Mouse (Mus musculus) MEL (cell line): Measurements from ENCODE around the gene Cort. TPM values are rescaled to one million over a fixed set of nuclear protein-coding genes. Genes with fewer than 3 reads are reported as not detected.

Experiments used
- DNase-seq: peaks from one replicate; pipeline ENCODE4 v3.0.0; 2011; ENCODE audit warnings: low read depth, low spot score
- H3K27ac ChIP-seq: 2 replicates; pipeline ENCODE4 v1.5.1; 2012; ENCODE audit warnings: low read depth, mild to moderate bottlenecking, control low read depth, low read length, moderate library complexity; ENCODE audit not compliant: control insufficient read depth
- H3K27me3 ChIP-seq, 2 experiments: fragments of 150-350 bp in 1 of 2; sonication (generic) in 1 of 2; 2 replicates each; pipeline ENCODE4 v1.6.1; 2012; ENCODE audit warnings: low read length in 2 of 2, mild to moderate bottlenecking in 2 of 2, improper control_type of control experiment in 1 of 2, moderate library complexity in 1 of 2; ENCODE audit not compliant: insufficient read depth in 2 of 2, control insufficient read depth in 1 of 2
- H3K36me3 ChIP-seq, 2 experiments: 2 replicates each; pipeline ENCODE4 v1.6.1; 2012 to 2014; ENCODE audit warnings: low read length in 2 of 2, improper control_type of control experiment in 1 of 2, inconsistent platforms in 1 of 2, mild to moderate bottlenecking in 1 of 2; ENCODE audit not compliant: insufficient read depth in 2 of 2, control insufficient read depth in 1 of 2
- H3K4me1 ChIP-seq, 2 experiments: fragments of 150-350 bp in 1 of 2; sonication (generic) in 1 of 2; 2 replicates each; pipeline ENCODE4 v1.6.1; 2012; ENCODE audit warnings: low read length in 2 of 2, improper control_type of control experiment in 1 of 2, mild to moderate bottlenecking in 1 of 2; ENCODE audit not compliant: insufficient read depth in 2 of 2, control insufficient read depth in 1 of 2
- H3K4me3 ChIP-seq, 2 experiments: fragments of 150-350 bp in 1 of 2; sonication (generic) in 1 of 2; 2 replicates each; pipeline ENCODE4 v1.5.1; 2012; ENCODE audit warnings: low read depth in 2 of 2, low read length in 2 of 2, mild to moderate bottlenecking in 2 of 2, moderate library complexity in 2 of 2, control low read depth in 1 of 2, improper control_type of control experiment in 1 of 2; ENCODE audit not compliant: control insufficient read depth in 1 of 2, insufficient read depth in 1 of 2
- H3K79me2 ChIP-seq: 2 replicates; pipeline ENCODE4 v1.6.1; 2012; ENCODE audit warnings: mild to moderate bottlenecking, low read length, moderate library complexity; ENCODE audit not compliant: control insufficient read depth, poor library complexity, insufficient read depth
- H3K9ac ChIP-seq: 2 replicates; pipeline ENCODE4 v1.6.1; 2012; ENCODE audit warnings: low read depth, mild to moderate bottlenecking, control low read depth, low read length, moderate library complexity; ENCODE audit not compliant: control insufficient read depth, poor library complexity, severe bottlenecking
- H3K9me3 ChIP-seq: fragments of 150-350 bp; sonication (generic); replicated peaks from 2 replicates; pipeline ENCODE4 v1.6.1; 2012; ENCODE audit warnings: mild to moderate bottlenecking, low read length, improper control_type of control experiment, moderate library complexity; ENCODE audit not compliant: insufficient read depth
- BHLHE40 ChIP-seq: IDR thresholded peaks from 2 replicates; pipeline ENCODE4 v1.6.1; 2012; ENCODE audit warnings: low read depth, mild to moderate bottlenecking, inconsistent platforms, low read length, improper control_type of control experiment, borderline replicate concordance
- CHD1 ChIP-seq: IDR thresholded peaks from 2 replicates; pipeline ENCODE4 v1.6.1; 2012; ENCODE audit warnings: low read depth, mild to moderate bottlenecking, inconsistent platforms, low read length, improper control_type of control experiment
- CHD2 ChIP-seq: IDR thresholded peaks from 2 replicates; pipeline ENCODE4 v1.6.1; 2011; ENCODE audit warnings: low read length, improper control_type of control experiment
- ELF1 ChIP-seq: IDR thresholded peaks from 2 replicates; pipeline ENCODE4 v1.6.1; 2014; ENCODE audit warnings: low read depth, mild to moderate bottlenecking, inconsistent platforms, low read length, improper control_type of control experiment, moderate library complexity
- EP300 ChIP-seq, 2 experiments: IDR thresholded peaks; 2 replicates each; pipeline ENCODE4 v1.6.1; 2011; ENCODE audit warnings: improper control_type of control experiment in 2 of 2, low read length in 2 of 2, low read depth in 1 of 2, mild to moderate bottlenecking in 1 of 2
- ETS1 ChIP-seq: IDR thresholded peaks from 2 replicates; pipeline ENCODE4 v1.6.1; 2012; ENCODE audit warnings: low read depth, mild to moderate bottlenecking, inconsistent platforms, low read length, improper control_type of control experiment, moderate library complexity
- GATA1 ChIP-seq: IDR thresholded peaks from 2 replicates; pipeline ENCODE4 v1.6.1; 2011; ENCODE audit warnings: low read depth, low read length, improper control_type of control experiment
- HCFC1 ChIP-seq: IDR thresholded peaks from 2 replicates; pipeline ENCODE4 v1.6.1; 2012; ENCODE audit warnings: low read depth, mild to moderate bottlenecking, inconsistent platforms, low read length, improper control_type of control experiment, moderate library complexity
- KAT2A ChIP-seq: conservative IDR thresholded peaks from 2 replicates; pipeline ENCODE4 v1.6.1; 2012; ENCODE audit warnings: low read depth, low read length, improper control_type of control experiment, inconsistent platforms
- MAX ChIP-seq: IDR thresholded peaks from 2 replicates; pipeline ENCODE4 v1.6.1; 2011; ENCODE audit warnings: low read length, improper control_type of control experiment
- MAZ ChIP-seq: IDR thresholded peaks from 2 replicates; pipeline ENCODE4 v1.6.1; 2012; ENCODE audit warnings: low read depth, mild to moderate bottlenecking, inconsistent platforms, low read length, improper control_type of control experiment
- MEF2A ChIP-seq: IDR thresholded peaks from 2 replicates; pipeline ENCODE4 v1.6.1; 2014; ENCODE audit warnings: low read depth, mild to moderate bottlenecking, inconsistent platforms, low read length, improper control_type of control experiment; ENCODE audit not compliant: poor library complexity, insufficient replicate concordance, severe bottlenecking; ENCODE audit errors: extremely low read depth
- MXI1 ChIP-seq: IDR thresholded peaks from 2 replicates; pipeline ENCODE4 v1.6.1; 2011; ENCODE audit warnings: mild to moderate bottlenecking, low read depth, low read length, improper control_type of control experiment
- NELFE ChIP-seq: IDR thresholded peaks from 2 replicates; pipeline ENCODE4 v1.6.1; 2011; ENCODE audit warnings: low read depth, low read length, improper control_type of control experiment
- NRF1 ChIP-seq: IDR thresholded peaks from 2 replicates; pipeline ENCODE4 v1.6.1; 2014; ENCODE audit warnings: low read depth, mild to moderate bottlenecking, inconsistent platforms, low read length, improper control_type of control experiment, moderate library complexity; ENCODE audit not compliant: poor library complexity, insufficient read depth, severe bottlenecking
- POLR2A ChIP-seq, 2 experiments: IDR thresholded peaks; 2 replicates each; pipeline ENCODE4 v1.6.1; 2011 to 2012; ENCODE audit warnings: low read length in 2 of 2, mild to moderate bottlenecking in 2 of 2, control low read depth in 1 of 2, improper control_type of control experiment in 1 of 2, low read depth in 1 of 2, moderate library complexity in 1 of 2; ENCODE audit not compliant: control insufficient read depth in 1 of 2, insufficient read depth in 1 of 2, poor library complexity in 1 of 2
- POLR2AphosphoS5 ChIP-seq: IDR thresholded peaks from 2 replicates; pipeline ENCODE4 v1.6.1; 2012; ENCODE audit warnings: low read depth, borderline replicate concordance, mild to moderate bottlenecking, inconsistent platforms, low read length, moderate library complexity, mixed read lengths
- RAD21 ChIP-seq: IDR thresholded peaks from 2 replicates; pipeline ENCODE4 v1.6.1; 2011; ENCODE audit warnings: mild to moderate bottlenecking, low read depth, low read length, improper control_type of control experiment
- RCOR1 ChIP-seq: IDR thresholded peaks from 2 replicates; pipeline ENCODE4 v1.6.1; 2012; ENCODE audit warnings: low read depth, mild to moderate bottlenecking, inconsistent platforms, low read length, improper control_type of control experiment
- SIN3A ChIP-seq: IDR thresholded peaks from 2 replicates; pipeline ENCODE4 v1.6.1; 2012; ENCODE audit warnings: low read length, improper control_type of control experiment, inconsistent platforms
- SMC3 ChIP-seq: IDR thresholded peaks from 2 replicates; pipeline ENCODE4 v1.6.1; 2011; ENCODE audit warnings: low read depth, low read length, improper control_type of control experiment
- TAL1 ChIP-seq: IDR thresholded peaks from 2 replicates; pipeline ENCODE4 v1.6.1; 2012; ENCODE audit warnings: mild to moderate bottlenecking, inconsistent platforms, low read length, moderate library complexity, mixed read lengths
- TBP ChIP-seq: IDR thresholded peaks from 2 replicates; pipeline ENCODE4 v1.8.0; 2011; ENCODE audit warnings: low read depth, low read length, improper control_type of control experiment
- TCF12 ChIP-seq: IDR thresholded peaks from 2 replicates; pipeline ENCODE4 v1.6.1; 2014; ENCODE audit warnings: low read depth, mild to moderate bottlenecking, inconsistent platforms, low read length, improper control_type of control experiment, moderate library complexity
- UBTF ChIP-seq: IDR thresholded peaks from 2 replicates; pipeline ENCODE4 v1.6.1; 2012; ENCODE audit warnings: low read depth, mild to moderate bottlenecking, inconsistent platforms, low read length, improper control_type of control experiment, moderate library complexity, borderline replicate concordance; ENCODE audit not compliant: insufficient read depth
- USF1 ChIP-seq: IDR thresholded peaks from 2 replicates; pipeline ENCODE4 v1.6.1; 2014; ENCODE audit warnings: low read depth, mild to moderate bottlenecking, inconsistent platforms, low read length, improper control_type of control experiment, moderate library complexity
- USF2 ChIP-seq, 2 experiments: IDR thresholded peaks; 2 replicates each; pipeline ENCODE4 v1.6.1; 2011 to 2012; ENCODE audit warnings: improper control_type of control experiment in 2 of 2, low read length in 2 of 2, borderline replicate concordance in 1 of 2, inconsistent platforms in 1 of 2, low read depth in 1 of 2, mild to moderate bottlenecking in 1 of 2; ENCODE audit not compliant: insufficient read depth in 1 of 2
- ZMIZ1 ChIP-seq: IDR thresholded peaks from 2 replicates; pipeline ENCODE4 v1.6.1; 2012; ENCODE audit warnings: low read depth, mild to moderate bottlenecking, inconsistent platforms, low read length, improper control_type of control experiment, moderate library complexity
- ZNF384 ChIP-seq: IDR thresholded peaks from 2 replicates; pipeline ENCODE4 v1.6.1; 2012; ENCODE audit warnings: low read depth, mild to moderate bottlenecking, inconsistent platforms, low read length, improper control_type of control experiment
- polyA plus RNA-seq, 2 experiments: library from polyadenylated mRNA; stranded (reverse) in 1 of 2; unstranded in 1 of 2; fragments of >175 nt in 1 of 2; fragments of >200 nt in 1 of 2; gene quantifications; 2 replicates each; pipeline versions ENCODE4 v1.2.1 to v1.2.4; 2012; ENCODE audit warnings: low replicate concordance in 2 of 2, low read depth in 1 of 2; ENCODE audit not compliant: insufficient read length in 2 of 2, insufficient read depth in 1 of 2, missing spikeins in 1 of 2
- total RNA-seq: library from RNA; depleted of rRNA; stranded (reverse); fragments of 300-350 nt; gene quantifications from 2 replicates; pipeline ENCODE4 v1.2.3, GENCODE M21; 2012

Gene Cort
- total and polyA plus RNA-seq, 3 experiments, result 0.39 to 2.0 TPM; not detected in 1

GRCm38 (mm10) chr4:149103875-149104561 is 22.5 kb downstream of the Cort start, which contains the start of gene Dffa:
Dffa (plus strand) TSS chr4:149104146.
- TF ChIP-seq CHD2, result peak; percentile 100
- TF ChIP-seq ELF1, result peak; percentile 81
- no peak for TF ChIP-seq TAL1
- TF ChIP-seq CHD1, result no peak
- TF ChIP-seq GATA1, result peak; percentile 50; the same call in 1 of the 2 replicates
- TF ChIP-seq RAD21, result no peak
- peak; percentile 99 for TF ChIP-seq KAT2A
- 0 out of 2 replicates have a peak, but pooled peaks have one; percentile 44 for TF ChIP-seq TBP
- no peak for TF ChIP-seq USF2 (IDR thresholded peaks at IDR 0.05; ENCODE audit: borderline replicate concordance in 1 of 2, insufficient read depth in 1 of 2, low read depth in 1 of 2, low read length in 2 of 2)
- TF ChIP-seq POLR2A (IDR thresholded peaks at IDR 0.05; ENCODE audit: control insufficient read depth in 1 of 2, insufficient read depth in 1 of 2, low read depth in 1 of 2, low read length in 2 of 2, poor library complexity in 1 of 2), result peak; percentile 77
- no peak for TF ChIP-seq POLR2AphosphoS5
- no peak for TF ChIP-seq MEF2A
- TF ChIP-seq SIN3A, result peak; percentile 97
- peak; percentile 65; the same call in 1 of the 2 replicates for TF ChIP-seq NELFE
- TF ChIP-seq NRF1, result no peak
- TF ChIP-seq HCFC1, result peak; percentile 100
- TF ChIP-seq MAZ, result peak; percentile 95; the same call in 1 of the 2 replicates
- TF ChIP-seq ZNF384, result peak; percentile 83
- no peak for TF ChIP-seq ZMIZ1
- no peak for TF ChIP-seq ETS1
- TF ChIP-seq USF1, result peak; percentile 71
- peak; percentile 86 for TF ChIP-seq RCOR1
- TF ChIP-seq BHLHE40, result 0 out of 2 replicates have a peak, but pooled peaks have one; percentile 11
- no peak for TF ChIP-seq EP300 (IDR thresholded peaks at IDR 0.05; ENCODE audit: low read depth in 1 of 2, low read length in 2 of 2)
- TF ChIP-seq TCF12, result 0 out of 2 replicates have a peak, but pooled peaks have one; percentile 19
- peak; percentile 82 for TF ChIP-seq MXI1
- no peak for TF ChIP-seq SMC3
- no peak for TF ChIP-seq UBTF
- peak; percentile 47 for TF ChIP-seq MAX

More at GRCm38 (mm10) chr4:149103875-149104561, 22.5 kb downstream of the Cort start, which contains the start of gene Dffa:
- Histone ChIP-seq H3K4me1 (peaks cover 2 to 13% of the 10 kb centered on the region in 2 experiments; a peak in 3 of 4 replicates), H3K27ac (no peak within 1 kb of the TSS), H3K27me3 (no peaks in the 10 kb centered on the region), H3K9me3 (no peaks in the 10 kb centered on the region), H3K79me2 (peaks cover 5% of the 10 kb centered on the region), H3K9ac (peak within 1 kb of the TSS; percentile 70), H3K36me3 (peaks cover 0 to 11% of the 10 kb centered on the region in 2 experiments; a peak in 2 of 4 replicates), H3K4me3 (peak within 1 kb of the TSS; percentile 56 to 84)
- peak; percentile 94 for DNase-seq
